Mouse (Mus musculus) left cerebral cortex, postnatal 36 days (tissue): ENCODE results near the gene Cdh26. TPM values are rescaled to one million over a fixed set of nuclear protein-coding genes. Genes with fewer than 3 reads are reported as not detected.

ENCODE experiments used
- DNase-seq, 2 experiments: peaks; one replicate each; pipeline ENCODE4 v3.0.0; 2021 to 2022; ENCODE audit warnings: low spot score in 2 of 2, mixed read lengths in 1 of 2
- intact Hi-C: fragments of 180-260 bp; cut with DNase I; formaldehyde crosslinking; loops from one replicate; pipeline ENCODE4 v1.15.1; 2025
- total RNA-seq, 2 experiments: library from RNA; stranded (reverse); gene quantifications; 2 replicates each; pipeline ENCODE4 v1.2.3; 2021

The Cdh26 gene
- total RNA-seq, 2 experiments from 2014 or later = 0.15 TPM; not detected in 1

- intact Hi-C loops = no loop called here
- DNase-seq = no peak
Measured at GRCm38 (mm10) chr2:178497900-178498299, 67.6 kb downstream of the Cdh26 start.

- DNase-seq = peak in 1 of 2 experiments; percentile 29
- intact Hi-C loops = no loop called here
Measured at GRCm38 (mm10) chr2:178498409-178498808, 68.1 kb downstream of the Cdh26 start.

- intact Hi-C loops = loop anchor here (10.0 kb wide), 1 partner anchor 1372 kb away; no protein-coding TSS in a partner anchor
- DNase-seq = no peak
Measured at GRCm38 (mm10) chr2:178502469-178502868, 72.1 kb downstream of the Cdh26 start.

GRCm38 (mm10) chr2:178506056-178506455 is 75.7 kb downstream of the Cdh26 start:
- DNase-seq = no peak
- intact Hi-C loops = loop anchor here (10.0 kb wide), 1 partner anchor 1369 kb away; no protein-coding TSS in a partner anchor

GRCm38 (mm10) chr2:178507379-178508014 is 77.2 kb downstream of the Cdh26 start:
- peak; percentile 72 to 74 for DNase-seq
- intact Hi-C loops = loop anchor here (10.0 kb wide), 1 partner anchor 1367 kb away; no protein-coding TSS in a partner anchor

GRCm38 (mm10) chr2:178508279-178508678 is 77.9 kb downstream of the Cdh26 start:
- no peak for DNase-seq
- intact Hi-C loops = loop anchor here (10.0 kb wide), 1 partner anchor 1367 kb away; no protein-coding TSS in a partner anchor

- intact Hi-C loops = no loop called here
- no peak for DNase-seq
Measured at GRCm38 (mm10) chr2:178513043-178513442, 82.7 kb downstream of the Cdh26 start.

GRCm38 (mm10) chr2:178513636-178514071 is 83.3 kb downstream of the Cdh26 start:
- DNase-seq = peak; percentile 14 to 21
- intact Hi-C loops = no loop called here

- no peak for DNase-seq
- intact Hi-C loops = no loop called here
Measured at GRCm38 (mm10) chr2:178516421-178516820, 86.1 kb downstream of the Cdh26 start.

GRCm38 (mm10) chr2:178516941-178517340 is 86.6 kb downstream of the Cdh26 start:
- intact Hi-C loops = no loop called here
- no peak for DNase-seq

GRCm38 (mm10) chr2:178519321-178519720 is 89.0 kb downstream of the Cdh26 start:
- intact Hi-C loops = no loop called here
- DNase-seq = no peak

- DNase-seq = no peak
- intact Hi-C loops = no loop called here
Measured at GRCm38 (mm10) chr2:178520216-178520615, 89.9 kb downstream of the Cdh26 start.

- intact Hi-C loops = no loop called here
- no peak for DNase-seq
Measured at GRCm38 (mm10) chr2:178522331-178522730, 92.0 kb downstream of the Cdh26 start.

- intact Hi-C loops = no loop called here
Measured at GRCm38 (mm10) chr2:178522786-178523185, 92.5 kb downstream of the Cdh26 start.

GRCm38 (mm10) chr2:178526776-178527175 is 96.4 kb downstream of the Cdh26 start:
- DNase-seq = no peak
- intact Hi-C loops = no loop called here

More at GRCm38 (mm10) chr2:178522786-178523185, 92.5 kb downstream of the Cdh26 start:
- no peak for DNase-seq

- DNase-seq = no peak
Measured at GRCm38 (mm10) chr2:178531226-178531625, 100.9 kb downstream of the Cdh26 start.

GRCm38 (mm10) chr2:178536574-178536973 is 106.2 kb downstream of the Cdh26 start:
- no peak for DNase-seq
- intact Hi-C loops = no loop called here

More at GRCm38 (mm10) chr2:178531226-178531625, 100.9 kb downstream of the Cdh26 start:
- intact Hi-C loops = no loop called here
